9 mouse cellular contexts compared by ENCODE assay signal in genomic region chr11:121369622-121370021, GRCm38 (mm10). TPM values are rescaled to one million over a fixed set of nuclear protein-coding genes. Genes with fewer than 3 reads are reported as not detected.
DNase-seq lines count a peak whose midpoint lies in the region; ATAC-seq and TF ChIP-seq lines count a peak whose summit lies in the region.
"Had no signal": no experiment of that assay in that cellular context is flagged by ENCODE, and none has a peak within 500 bp of the region (broad histone marks: within the 10 kb centered on the region; RNA-seq: fewer than 3 reads in every experiment).

No protein-coding gene starts in this region.

- no peak for DNase-seq in cerebellum, adult 2 months
- no peak for DNase-seq in cerebellum, adult 9-11 months
- DNase-seq in kidney, adult 9 months: peak; percentile 64
- DNase-seq in MEL (ENCODE audit: low read depth, low spot score): peak; percentile 86
- DNase-seq in embryo, embryonic 9.5 days (ENCODE audit: extremely low spot score): peak; percentile 25
- DNase-seq in lung, postnatal 10 days: peak; percentile 56
- peak; percentile 35 to 44 for DNase-seq in thymus, postnatal 36 days

- H3K9ac ChIP-seq in kidney, embryonic 14.5 days (ENCODE audit: low read depth, low read length): no peak overlapping the region
- no peak overlapping the region for H3K9ac ChIP-seq in MEL (ENCODE audit: control insufficient read depth, low read depth, low read length, poor library complexity, severe bottlenecking)
- H3K9ac ChIP-seq: heart, embryonic 13.5 days had no signal

- no peak for ATAC-seq in kidney, embryonic 14.5 days (ENCODE audit: low FRiP score, low TSS enrichment)

- TF ChIP-seq CTCF in cerebellum, adult 2 months (IDR thresholded peaks at IDR 0.05; ENCODE audit: borderline replicate concordance, insufficient read depth, low read depth, low read length): peak; percentile 23; the same call in 1 of the 2 replicates
- peak; percentile 71 to 77 (median 71) for TF ChIP-seq CTCF in MEL (IDR thresholded peaks at IDR 0.05 in 2 of 3, conservative IDR thresholded peaks at IDR 0.05 in 1 of 3; ENCODE audit: control insufficient read depth in 1 of 3, insufficient read depth in 1 of 3, low read depth in 2 of 3, low read length in 3 of 3, poor library complexity in 1 of 3, severe bottlenecking in 1 of 3)

- no peaks in the 10 kb centered on the region for H3K27me3 ChIP-seq in cerebellum, adult 2 months (ENCODE audit: control insufficient read depth, insufficient read depth, low read length)
- no peaks in the 10 kb centered on the region for H3K27me3 ChIP-seq in kidney, embryonic 14.5 days (ENCODE audit: control insufficient read depth, insufficient read depth, low read length)
- no peaks in the 10 kb centered on the region for H3K27me3 ChIP-seq in MEL (ENCODE audit: control insufficient read depth in 1 of 2, insufficient read depth in 2 of 2, low read length in 2 of 2)

- no peak overlapping the region for H3K4me2 ChIP-seq in kidney, embryonic 14.5 days (replicated peaks; ENCODE audit: low read depth, low read length)
- H3K4me2 ChIP-seq: heart, embryonic 13.5 days had no signal

- H3K9me3 ChIP-seq in kidney, embryonic 14.5 days (ENCODE audit: control insufficient read depth, low read length): no peaks in the 10 kb centered on the region
- no peaks in the 10 kb centered on the region for H3K9me3 ChIP-seq in MEL (replicated peaks; ENCODE audit: insufficient read depth, low read length)
- H3K9me3 ChIP-seq: heart, embryonic 13.5 days had no signal

- TF ChIP-seq RAD21 in MEL (IDR thresholded peaks at IDR 0.05; ENCODE audit: low read depth, low read length): peak; percentile 62

- WGBS in cerebellum, adult 2 months: 57% methylated on average over 6 of the region's 6 CpGs
- WGBS in kidney, embryonic 14.5 days: 57% methylated on average over 6 of the region's 6 CpGs

- no peaks in the 10 kb centered on the region for H3K79me2 ChIP-seq in MEL (ENCODE audit: control insufficient read depth, insufficient read depth, low read length, poor library complexity)

- no peak overlapping the region for H3K27ac ChIP-seq in cerebellum, adult 2 months (ENCODE audit: insufficient read depth, low read length)
- H3K27ac ChIP-seq in kidney, embryonic 14.5 days (ENCODE audit: low read depth, low read length): no peak overlapping the region
- H3K27ac ChIP-seq in MEL (ENCODE audit: control insufficient read depth, low read depth, low read length): peak overlapping the region; percentile 24; the same call in 1 of the 2 replicates
- H3K27ac ChIP-seq: heart, embryonic 13.5 days had no signal

- no peak for TF ChIP-seq POLR2A in cerebellum, adult 2 months (IDR thresholded peaks at IDR 0.05; ENCODE audit: borderline replicate concordance, insufficient read depth, low read length)
- no peak for TF ChIP-seq POLR2A in MEL (IDR thresholded peaks at IDR 0.05; ENCODE audit: control insufficient read depth in 1 of 2, insufficient read depth in 1 of 2, low read depth in 1 of 2, low read length in 2 of 2, poor library complexity in 1 of 2)

- no peak for TF ChIP-seq EP300 in MEL (IDR thresholded peaks at IDR 0.05; ENCODE audit: low read depth in 1 of 2, low read length in 2 of 2)

- no peak overlapping the region for H3K4me3 ChIP-seq in cerebellum, adult 2 months (replicated peaks; ENCODE audit: insufficient read depth, low read depth, low read length)
- H3K4me3 ChIP-seq in kidney, embryonic 14.5 days (ENCODE audit: low read length): no peak overlapping the region
- H3K4me3 ChIP-seq in MEL (ENCODE audit: control insufficient read depth in 1 of 2, insufficient read depth in 1 of 2, low read depth in 2 of 2, low read length in 2 of 2): no peak overlapping the region
- H3K4me3 ChIP-seq: heart, embryonic 13.5 days had no signal

- H3K4me1 ChIP-seq in cerebellum, adult 2 months (ENCODE audit: control insufficient read depth, insufficient read depth, low read length): no peaks in the 10 kb centered on the region
- H3K4me1 ChIP-seq in kidney, embryonic 14.5 days (ENCODE audit: control insufficient read depth, insufficient read depth, low read length): no peaks in the 10 kb centered on the region
- peaks cover 10 to 11% of the 10 kb centered on the region in 2 experiments for H3K4me1 ChIP-seq in MEL (ENCODE audit: control insufficient read depth in 1 of 2, insufficient read depth in 2 of 2, low read length in 2 of 2)
- H3K4me1 ChIP-seq: heart, embryonic 13.5 days had no signal

- H3K36me3 ChIP-seq in kidney, embryonic 14.5 days (ENCODE audit: control insufficient read depth, insufficient read depth, low read length): no peaks in the 10 kb centered on the region
- peaks cover 0 to 5% of the 10 kb centered on the region in 2 experiments; a peak in 2 of 4 replicates for H3K36me3 ChIP-seq in MEL (ENCODE audit: control insufficient read depth in 1 of 2, insufficient read depth in 2 of 2, low read length in 2 of 2)
- H3K36me3 ChIP-seq: heart, embryonic 13.5 days had no signal

TF ChIP-seq in MEL, 35 proteins besides CTCF, POLR2A, EP300 and RAD21:
- TF ChIP-seq MXI1 (IDR thresholded peaks at IDR 0.05; ENCODE audit: low read depth, low read length) (no peak), KAT2A (conservative IDR thresholded peaks at IDR 0.05; ENCODE audit: low read depth, low read length) (no peak), HCFC1 (IDR thresholded peaks at IDR 0.05; ENCODE audit: low read depth, low read length) (no peak), POLR2AphosphoS5 (IDR thresholded peaks at IDR 0.05; ENCODE audit: borderline replicate concordance, low read depth, low read length) (no peak), GABPA (IDR thresholded peaks at IDR 0.05; ENCODE audit: low read depth, low read length) (no peak), CHD1 (IDR thresholded peaks at IDR 0.05; ENCODE audit: low read depth, low read length) (no peak), POLR2AphosphoS2 (IDR thresholded peaks at IDR 0.05; ENCODE audit: low read length) (no peak), ZC3H11A (IDR thresholded peaks at IDR 0.05; ENCODE audit: low read depth, low read length) (peak; percentile 72), USF2 (IDR thresholded peaks at IDR 0.05; ENCODE audit: borderline replicate concordance in 1 of 2, insufficient read depth in 1 of 2, low read depth in 1 of 2, low read length in 2 of 2) (no peak), CHD2 (IDR thresholded peaks at IDR 0.05; ENCODE audit: low read length) (no peak), USF1 (IDR thresholded peaks at IDR 0.05; ENCODE audit: low read depth, low read length) (no peak), UBTF (IDR thresholded peaks at IDR 0.05; ENCODE audit: borderline replicate concordance, insufficient read depth, low read depth, low read length) (no peak), TAL1 (IDR thresholded peaks at IDR 0.05; ENCODE audit: low read length) (no peak), TBP (IDR thresholded peaks at IDR 0.05; ENCODE audit: low read depth, low read length) (peak; percentile 46; the same call in 1 of the 2 replicates), SIN3A (IDR thresholded peaks at IDR 0.05; ENCODE audit: low read length) (0 out of 2 replicates have a peak, but pooled peaks have one; percentile 25), ZNF384 (IDR thresholded peaks at IDR 0.05; ENCODE audit: low read depth, low read length) (peak; percentile 83), SMC3 (IDR thresholded peaks at IDR 0.05; ENCODE audit: low read depth, low read length) (peak; percentile 72), MAX (IDR thresholded peaks at IDR 0.05; ENCODE audit: low read length) (no peak), E2F4 (IDR thresholded peaks at IDR 0.05; ENCODE audit: borderline replicate concordance, low read depth, low read length) (no peak), NELFE (IDR thresholded peaks at IDR 0.05; ENCODE audit: low read depth, low read length) (no peak), MYC (IDR thresholded peaks at IDR 0.05; ENCODE audit: low read depth, low read length) (0 out of 2 replicates have a peak, but pooled peaks have one; percentile 14), NRF1 (IDR thresholded peaks at IDR 0.05; ENCODE audit: insufficient read depth, low read depth, low read length, poor library complexity, severe bottlenecking) (no peak), MAZ (IDR thresholded peaks at IDR 0.05; ENCODE audit: low read depth, low read length) (no peak), MAFK (IDR thresholded peaks at IDR 0.05; ENCODE audit: borderline replicate concordance, low read depth, low read length) (no peak)

RNA-seq across cellular contexts. Expression of gene Wdr45b, which starts 15.4 kb away (rescaled TPM):
- 65.4 and 66.3 TPM in 2 replicates for polyA plus RNA-seq in cerebellum, adult 2 months (2012; rRNA removed)
- 84.5 and 101 TPM in 2 replicates for polyA plus RNA-seq in kidney, embryonic 14.5 days (2014; fragmentation: Nextera tagmentation; extraction: Ambion mirVana)
- total RNA-seq in MEL (2012; rRNA removed): 41.5 and 41.9 TPM in 2 replicates
- polyA plus RNA-seq in MEL (2012; ENCODE audit: insufficient read depth in 1 of 2, insufficient read length in 2 of 2, low read depth in 1 of 2, low replicate concordance in 2 of 2, missing spikeins in 1 of 2): 10 to 100 TPM in 1 of 2 experiments, not detected in 1; 39.3 TPM

RNA-seq across cellular contexts. Expression of gene Rab40b, which starts 18.4 kb away (rescaled TPM):
- 3.3 and 3.8 TPM in 2 replicates for polyA plus RNA-seq in cerebellum, adult 2 months (2012; rRNA removed)
- polyA plus RNA-seq in kidney, embryonic 14.5 days (2014; fragmentation: Nextera tagmentation; extraction: Ambion mirVana): 3.2 and 4.3 TPM in 2 replicates
- 0.23 and 0.39 TPM in 2 replicates for total RNA-seq in MEL (2012; rRNA removed)
- not detected for polyA plus RNA-seq in MEL (2012; ENCODE audit: insufficient read depth in 1 of 2, insufficient read length in 2 of 2, low read depth in 1 of 2, low replicate concordance in 2 of 2, missing spikeins in 1 of 2)

RNA-seq across cellular contexts. Expression of gene Fn3krp, which starts 51.6 kb away (rescaled TPM):
- polyA plus RNA-seq in cerebellum, adult 2 months (2012; rRNA removed): 37.7 and 38.0 TPM in 2 replicates
- polyA plus RNA-seq in kidney, embryonic 14.5 days (2014; fragmentation: Nextera tagmentation; extraction: Ambion mirVana): 6.3 and 7.4 TPM in 2 replicates
- total RNA-seq in MEL (2012; rRNA removed): 22.5 and 25.9 TPM in 2 replicates
- 10 to 100 TPM in 1 of 2 experiments, 1 to 10 TPM in 1; 6.8 to 77.1 TPM for polyA plus RNA-seq in MEL (2012; ENCODE audit: insufficient read depth in 1 of 2, insufficient read length in 2 of 2, low read depth in 1 of 2, low replicate concordance in 2 of 2, missing spikeins in 1 of 2)

Comparison
In these comparisons a context has a peak if more than half of its experiments do, and no peak if none do; other contexts are left out.
1. DNase-seq: peak in kidney, adult 9 months (single experiment), MEL (single experiment), embryo, embryonic 9.5 days (single experiment), lung, postnatal 10 days (single experiment) and thymus, postnatal 36 days (2 of 2); none in cerebellum, adult 2 months (0 of 2) and cerebellum, adult 9-11 months (single experiment).